Mouse (Mus musculus): ENCODE measurements around the gene Gpr88.

Gpr88 gene

GRCm38 (mm10) chr3:116253077-116253531, at the start of gene Gpr88:
Gpr88 (minus strand) TSS chr3:116253503.
- peak; percentile 64 for DNase-seq

- DNase-seq, result no peak
Measured at GRCm38 (mm10) chr3:116302581-116302980, 49.3 kb upstream of the Gpr88 start.

GRCm38 (mm10) chr3:116301754-116302153, 48.5 kb upstream of the Gpr88 start:
- no peak for DNase-seq

- DNase-seq, result no peak
Measured at GRCm38 (mm10) chr3:116298727-116299126, 45.4 kb upstream of the Gpr88 start.

GRCm38 (mm10) chr3:116298003-116298402, 44.7 kb upstream of the Gpr88 start:
- DNase-seq, result no peak

- no peak for DNase-seq
Measured at GRCm38 (mm10) chr3:116297170-116297569, 43.9 kb upstream of the Gpr88 start.

- no peak for DNase-seq
Measured at GRCm38 (mm10) chr3:116290041-116290815, 36.9 kb upstream of the Gpr88 start.

GRCm38 (mm10) chr3:116288833-116289232, 35.5 kb upstream of the Gpr88 start:
- no peak for DNase-seq

GRCm38 (mm10) chr3:116284735-116285134, 31.4 kb upstream of the Gpr88 start:
- DNase-seq, result no peak

- DNase-seq, result no peak
Measured at GRCm38 (mm10) chr3:116283996-116284395, 30.7 kb upstream of the Gpr88 start.

GRCm38 (mm10) chr3:116281663-116282062, 28.4 kb upstream of the Gpr88 start:
- DNase-seq, result no peak

- no peak for DNase-seq
Measured at GRCm38 (mm10) chr3:116277146-116277545, 23.8 kb upstream of the Gpr88 start.

GRCm38 (mm10) chr3:116271679-116272078, 18.4 kb upstream of the Gpr88 start:
- no peak for DNase-seq

GRCm38 (mm10) chr3:116267036-116267654, 13.8 kb upstream of the Gpr88 start:
- DNase-seq, result no peak

GRCm38 (mm10) chr3:116266360-116266759, 13.1 kb upstream of the Gpr88 start:
- DNase-seq, result no peak

- DNase-seq, result no peak
Measured at GRCm38 (mm10) chr3:116263977-116264376, 10.7 kb upstream of the Gpr88 start.

- DNase-seq, result no peak
Measured at GRCm38 (mm10) chr3:116263061-116263460, 9.8 kb upstream of the Gpr88 start.

GRCm38 (mm10) chr3:116256104-116256503, 2.8 kb upstream of the Gpr88 start:
- peak; percentile 54 for DNase-seq

GRCm38 (mm10) chr3:116252255-116253040, 855 bp downstream of the Gpr88 start:
- DNase-seq, result peak; percentile 77

- peak; percentile 71 for DNase-seq
Measured at GRCm38 (mm10) chr3:116251481-116252254, 1.6 kb downstream of the Gpr88 start.

- peak; percentile 15 for DNase-seq
Measured at GRCm38 (mm10) chr3:116249026-116249425, 4.3 kb downstream of the Gpr88 start.

- no peak for DNase-seq
Measured at GRCm38 (mm10) chr3:116244476-116244875, 8.8 kb downstream of the Gpr88 start.

- DNase-seq, result no peak
Measured at GRCm38 (mm10) chr3:116242685-116243084, 10.6 kb downstream of the Gpr88 start.

Measured in retina, postnatal 1 day (tissue).